Mouse (Mus musculus) olfactory bulb, adult 2 months (tissue): ENCODE data around the gene Zzef1. TPM values are rescaled to one million over a fixed set of nuclear protein-coding genes. Genes with fewer than 3 reads are reported as not detected.
A peak's percentile ranks its signal among the peaks of the same experiment; 100 is the strongest.

Experiments
- H3K27ac ChIP-seq: fragments of 200-500 bp; 2 replicates; pipeline ENCODE4 v1.5.1; 2012; ENCODE audit warnings: low read depth, low read length; ENCODE audit not compliant: insufficient read depth
- H3K4me1 ChIP-seq: fragments of 200-500 bp; 2 replicates; pipeline ENCODE4 v1.6.1; 2012; ENCODE audit warnings: low read length; ENCODE audit not compliant: control insufficient read depth, insufficient read depth
- H3K4me3 ChIP-seq: fragments of 200-500 bp; 2 replicates; pipeline ENCODE4 v1.5.1; 2012; ENCODE audit warnings: mild to moderate bottlenecking, low read depth, low read length, moderate library complexity; ENCODE audit not compliant: insufficient read depth
- CTCF ChIP-seq: fragments of 200-500 bp; IDR thresholded peaks from 2 replicates; pipeline ENCODE4 v1.5.1; 2012; ENCODE audit warnings: low read depth, mild to moderate bottlenecking, low read length, moderate library complexity; ENCODE audit not compliant: insufficient read depth
- POLR2A ChIP-seq: fragments of 200-500 bp; IDR thresholded peaks from 2 replicates; pipeline ENCODE4 v1.6.1; 2012; ENCODE audit warnings: mild to moderate bottlenecking, low read depth, low read length, moderate library complexity; ENCODE audit not compliant: insufficient read depth
- WGBS: fragments of 180-500 bp; shearing (Covaris S2); methylation state at CpG from one replicate; pipeline ENCODE4 v1.1.7; 2018; 5-methylcytosine and 5-hydroxymethylcytosine counted together
- polyA plus RNA-seq: library from polyadenylated mRNA; stranded (reverse); fragments of >200 nt; gene quantifications from 2 replicates; pipeline ENCODE4 v1.2.4, GENCODE M21; 2012; ENCODE audit warnings: low replicate concordance; ENCODE audit not compliant: missing spikeins, insufficient read depth, insufficient read length

Gene Zzef1
- polyA plus RNA-seq, 1 experiment, result 28.8 TPM

DNA sequence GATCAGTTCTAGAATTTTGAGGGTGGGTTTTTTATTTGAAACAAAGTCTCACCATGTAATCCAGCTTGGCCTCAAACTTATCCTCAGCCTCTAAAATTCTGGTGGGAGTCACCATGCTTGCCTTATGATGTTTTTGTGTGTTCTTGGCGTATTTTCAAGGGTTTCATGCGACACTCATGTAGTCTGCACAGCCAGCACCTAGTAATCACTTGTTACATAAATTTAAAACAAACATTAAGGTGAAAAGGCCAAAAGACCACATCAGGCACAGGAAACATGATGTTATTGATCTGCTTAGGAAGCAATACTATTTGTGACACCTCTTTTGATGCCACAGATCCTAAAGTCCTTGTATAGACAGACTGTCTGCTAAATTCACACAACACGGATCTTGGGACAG lies 33.8 kb downstream of the Zzef1 start:
- TF ChIP-seq CTCF, result no peak
- no peak for TF ChIP-seq POLR2A
- Histone ChIP-seq H3K27ac (no peak overlapping the region), H3K4me1 (no peaks in the 10 kb centered on the region), H3K4me3 (no peak overlapping the region)
- WGBS, result 90% methylated on average over 3 of the region's 3 CpGs

DNA sequence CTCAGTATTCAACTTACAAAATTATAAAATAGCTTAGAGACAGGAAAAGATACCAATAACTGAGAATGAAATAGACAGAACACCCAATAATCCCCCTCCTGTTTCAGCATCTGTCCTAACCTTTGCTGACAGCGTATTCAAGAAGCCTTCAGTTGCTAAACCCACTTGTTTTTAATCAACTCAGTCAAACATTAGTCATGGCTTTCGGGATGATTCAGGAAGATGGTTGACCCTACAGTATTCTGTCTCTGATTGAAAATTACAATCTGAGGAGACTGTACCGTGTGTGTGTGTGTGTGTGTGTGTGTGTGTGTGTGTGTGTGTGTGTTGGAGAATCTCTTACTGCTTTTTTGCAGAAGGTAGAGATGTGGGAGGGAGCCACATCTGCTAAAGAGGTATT lies 46.7 kb downstream of the Zzef1 start:
- TF ChIP-seq POLR2A (no peak), CTCF (no peak)
- Histone ChIP-seq H3K27ac (no peak overlapping the region), H3K4me1 (no peaks in the 10 kb centered on the region), H3K4me3 (no peak overlapping the region)
- 67% methylated on average over 3 of the region's 3 CpGs for WGBS

DNA sequence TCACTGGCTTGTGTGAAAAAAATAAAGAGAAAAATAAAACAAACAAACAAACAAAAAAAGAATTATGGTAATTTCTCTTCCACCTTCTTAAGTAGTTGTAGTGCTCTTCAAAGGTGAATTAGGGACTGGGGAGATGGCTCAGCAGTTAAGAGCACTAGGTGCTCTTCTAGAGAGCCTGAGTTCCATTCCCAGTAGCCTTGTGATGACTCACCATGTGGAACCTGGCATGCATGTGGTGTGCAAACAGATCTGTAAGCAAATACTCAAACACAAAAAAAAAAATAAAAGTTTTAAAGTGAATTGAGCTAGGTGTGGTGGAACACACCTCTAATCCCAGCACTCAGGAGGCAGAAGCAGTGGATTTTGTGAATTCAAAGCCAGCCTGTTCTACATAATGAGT lies 47.5 kb downstream of the Zzef1 start:
- H3K4me1 ChIP-seq, result no peaks in the 10 kb centered on the region
- TF ChIP-seq CTCF (no peak), POLR2A (no peak)
- H3K4me3 ChIP-seq, result no peak overlapping the region
- H3K27ac ChIP-seq, result no peak overlapping the region

DNA sequence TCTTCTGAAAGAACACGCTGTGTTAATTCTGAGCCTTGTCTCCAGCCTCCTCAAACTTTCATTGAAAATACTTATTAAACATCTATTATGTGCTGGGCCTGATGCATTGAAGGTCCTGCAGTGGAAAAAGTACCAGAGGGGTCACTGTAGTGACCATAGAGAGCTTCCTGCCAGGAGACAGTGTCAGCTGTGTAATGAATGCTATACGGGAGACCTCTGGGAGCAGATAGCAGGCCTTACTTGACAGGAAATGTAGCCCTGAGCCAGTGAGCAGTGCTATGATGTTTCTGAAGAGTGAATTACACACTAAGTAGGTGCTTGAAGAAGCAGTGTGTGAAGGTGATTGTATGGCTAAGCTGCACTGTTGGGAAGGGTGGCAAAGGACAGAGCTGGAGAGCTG lies 49.5 kb downstream of the Zzef1 start:
- Histone ChIP-seq H3K4me1 (no peaks in the 10 kb centered on the region), H3K27ac (no peak overlapping the region), H3K4me3 (no peak overlapping the region)
- no peak for TF ChIP-seq CTCF
- no peak for TF ChIP-seq POLR2A
- 91% methylated on average over 2 of the region's 2 CpGs for WGBS

DNA sequence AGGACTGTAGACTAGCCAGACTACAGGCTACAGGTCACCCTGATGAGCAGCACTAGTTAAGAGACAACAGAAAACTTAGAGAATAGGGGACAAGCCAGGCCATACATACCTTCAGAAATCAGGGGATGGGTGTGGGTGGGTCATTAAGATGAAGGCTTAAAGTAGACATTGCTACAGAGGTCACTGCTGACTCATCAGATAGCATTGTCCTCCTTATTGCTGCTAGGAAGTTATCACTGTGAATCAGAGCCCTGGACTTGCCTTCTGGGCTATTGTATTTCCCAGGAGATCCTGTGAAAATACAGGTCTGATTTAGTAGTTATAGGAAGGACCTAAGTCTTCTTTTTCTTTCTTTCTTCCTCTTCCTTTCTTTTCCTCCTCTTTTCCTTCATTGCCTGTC lies 50.7 kb downstream of the Zzef1 start:
- H3K4me1 ChIP-seq, result no peaks in the 10 kb centered on the region
- no peak overlapping the region for H3K4me3 ChIP-seq
- H3K27ac ChIP-seq, result no peak overlapping the region
- no peak for TF ChIP-seq POLR2A
- no peak for TF ChIP-seq CTCF

DNA sequence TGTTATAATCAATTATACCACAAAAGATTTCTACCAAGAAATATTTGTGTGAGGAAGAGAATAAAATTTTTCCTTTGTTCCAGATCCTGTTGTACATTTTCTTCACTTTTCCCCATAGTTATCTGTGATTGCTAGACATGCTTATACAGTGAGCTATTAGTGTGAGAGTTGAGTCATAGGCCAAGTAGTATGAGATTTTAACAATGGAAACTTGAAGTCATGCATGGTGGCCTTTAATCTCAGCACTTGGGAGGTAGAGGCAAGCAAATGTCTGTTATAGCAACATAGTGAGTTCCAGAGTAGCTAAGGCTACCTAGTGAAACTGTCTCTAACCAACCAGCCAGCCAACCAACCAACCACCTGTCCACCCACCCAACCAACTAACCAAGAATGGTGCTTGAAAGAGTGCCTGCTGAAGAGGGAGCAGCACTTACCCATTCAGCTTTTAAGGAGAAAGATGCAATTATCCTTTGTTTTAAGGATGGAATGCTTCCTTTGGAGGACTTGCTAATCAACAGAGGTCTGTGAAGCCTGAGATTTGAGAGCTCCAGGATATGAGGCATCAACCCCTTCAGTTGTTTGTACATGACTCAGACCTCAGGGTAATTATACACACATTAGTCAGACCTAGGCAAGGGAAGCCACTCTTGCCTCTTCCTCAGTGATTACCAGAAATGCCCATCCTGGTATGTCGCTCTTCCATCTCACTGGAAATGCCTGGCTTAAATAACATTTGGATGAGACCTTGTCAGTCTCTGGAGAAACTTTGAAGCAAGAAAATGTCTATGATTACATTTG lies 52.0 kb downstream of the Zzef1 start:
- H3K27ac ChIP-seq, result 0 out of 2 replicates have a peak overlapping the region, but pooled peaks have one; percentile 40
- no peak for TF ChIP-seq POLR2A
- TF ChIP-seq CTCF, result no peak
- H3K4me1 ChIP-seq, result peaks cover 2% of the 10 kb centered on the region; the same call in 1 of the 2 replicates
- 57% methylated on average over 1 of the region's 1 CpGs for WGBS
- no peak overlapping the region for H3K4me3 ChIP-seq

DNA sequence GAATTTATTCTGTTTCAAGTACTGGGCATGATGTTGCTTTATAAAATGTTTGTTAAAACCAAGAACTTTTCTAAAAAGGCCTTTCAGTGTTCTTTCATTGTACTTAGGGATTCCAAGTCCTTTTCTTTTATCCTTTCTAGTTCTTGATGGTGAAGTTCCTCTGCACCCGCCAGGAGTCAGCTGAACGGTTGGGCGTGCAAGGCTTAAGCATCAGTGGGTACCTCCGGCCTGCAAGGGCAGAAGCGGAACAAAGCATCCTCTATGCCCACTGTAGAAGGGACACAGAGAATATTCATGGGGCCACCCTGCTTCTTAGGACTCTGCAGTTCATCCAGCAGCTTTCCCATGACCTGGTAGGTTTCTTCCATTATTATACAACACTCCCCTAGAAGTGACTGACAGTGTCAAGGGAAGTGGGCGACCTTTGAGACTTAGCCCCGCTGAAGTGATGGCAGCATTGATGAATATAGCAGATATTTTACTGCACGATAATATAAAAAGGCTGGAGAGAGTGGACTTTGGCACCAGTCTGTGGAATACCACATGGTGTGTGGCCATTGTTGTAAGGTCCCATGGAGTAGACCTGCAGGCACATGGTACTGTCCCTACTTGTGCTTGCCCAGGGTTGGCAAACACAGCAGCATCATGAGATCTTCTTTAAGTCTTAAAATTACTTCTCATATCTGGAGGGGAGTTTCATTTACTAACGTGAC lies 54.5 kb downstream of the Zzef1 start:
- Histone ChIP-seq H3K4me1 (peaks cover 3% of the 10 kb centered on the region; the same call in 1 of the 2 replicates), H3K4me3 (no peak overlapping the region), H3K27ac (no peak overlapping the region; the same call in 1 of the 2 replicates)
- TF ChIP-seq POLR2A (no peak), CTCF (no peak)
- WGBS, result 55% methylated on average over 9 of the region's 9 CpGs

DNA sequence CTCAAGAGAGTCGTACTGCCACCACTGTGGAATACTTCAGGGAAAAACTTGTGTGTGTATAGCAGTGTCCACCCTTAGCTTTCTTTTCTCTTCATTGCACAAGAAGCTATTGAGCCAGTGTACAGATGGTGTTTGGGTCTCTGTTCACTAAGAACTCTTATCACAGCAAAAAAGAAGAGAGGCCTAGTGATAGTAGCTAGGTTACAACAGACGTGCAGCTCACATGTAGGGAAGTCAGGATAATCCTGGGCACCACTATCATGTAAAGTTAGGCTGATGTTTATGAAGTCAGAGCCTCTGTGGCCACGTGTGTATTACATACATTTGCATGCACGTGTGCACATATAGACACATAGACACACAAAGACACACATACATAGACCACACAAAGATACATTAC lies 55.2 kb downstream of the Zzef1 start:
- Histone ChIP-seq H3K27ac (no peak overlapping the region), H3K4me3 (no peak overlapping the region), H3K4me1 (peaks cover 3% of the 10 kb centered on the region; the same call in 1 of the 2 replicates)
- 87% methylated on average over 4 of the region's 4 CpGs for WGBS
- TF ChIP-seq POLR2A, result no peak
- no peak for TF ChIP-seq CTCF

DNA sequence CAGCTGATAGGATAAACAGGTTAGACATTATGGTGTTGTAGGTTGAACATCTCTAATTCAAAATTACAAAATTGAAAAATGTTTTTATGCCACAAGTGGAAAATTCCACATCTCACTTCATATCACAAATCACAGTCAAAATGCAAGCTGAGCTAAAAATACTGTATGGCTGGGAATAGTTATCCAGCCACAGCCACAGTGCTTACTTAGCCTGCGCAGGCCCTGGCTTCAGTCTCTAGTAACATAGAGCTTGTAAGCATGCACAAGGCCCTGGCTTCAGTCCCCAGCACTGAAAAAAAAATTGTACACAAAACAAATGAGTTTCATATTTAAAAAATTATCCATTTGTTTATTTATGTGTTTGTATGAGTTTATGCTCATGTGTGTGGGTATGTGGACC lies 56.1 kb downstream of the Zzef1 start:
- TF ChIP-seq CTCF (no peak), POLR2A (no peak)
- no peak overlapping the region for H3K4me3 ChIP-seq
- no peak overlapping the region for H3K27ac ChIP-seq
- H3K4me1 ChIP-seq, result peaks cover 3% of the 10 kb centered on the region; the same call in 1 of the 2 replicates
- WGBS, result 95% methylated on average over 1 of the region's 1 CpGs
